Mouse (Mus musculus) adrenal gland, postnatal 10 days (tissue): ENCODE results near the gene Gm10961. TPM values are rescaled to one million over a fixed set of nuclear protein-coding genes. Genes with fewer than 3 reads are reported as not detected.

Experiments used
- DNase-seq: peaks from one replicate; pipeline ENCODE4 v3.0.0; 2021; ENCODE audit warnings: mixed read lengths
- long read RNA-seq, 2 experiments: library from polyadenylated mRNA; stranded (forward); transcript quantifications; one replicate each; pipeline ENCODE4 v2.0.0; 2021
- total RNA-seq, 2 experiments: library from RNA; stranded (reverse); gene quantifications; 2 replicates each; pipeline ENCODE4 v1.2.3; 2021

The Gm10961 gene
- not detected for total RNA-seq
- long read RNA-seq, experiment 1, result 0 reads
- long read RNA-seq, experiment 2, result 0 reads

- peak; percentile 67 for DNase-seq
Measured at GRCm38 (mm10) chr3:107630682-107631522, at the start of gene Gm10961. Gene Gm10961 (plus strand): TSS chr3:107631322.

GRCm38 (mm10) chr3:107582130-107582874 lies 48.8 kb upstream of the Gm10961 start:
- DNase-seq, result no peak

- DNase-seq, result peak; percentile 31
Measured at GRCm38 (mm10) chr3:107582875-107583767, 48.0 kb upstream of the Gm10961 start.

GRCm38 (mm10) chr3:107583893-107584292 lies 47.2 kb upstream of the Gm10961 start:
- DNase-seq, result no peak

GRCm38 (mm10) chr3:107586504-107586903 lies 44.6 kb upstream of the Gm10961 start:
- DNase-seq, result no peak

- DNase-seq, result no peak
Measured at GRCm38 (mm10) chr3:107591612-107592011, 39.5 kb upstream of the Gm10961 start.

GRCm38 (mm10) chr3:107593632-107594031 lies 37.5 kb upstream of the Gm10961 start:
- no peak for DNase-seq

GRCm38 (mm10) chr3:107594662-107595263 lies 36.4 kb upstream of the Gm10961 start, which contains the start of gene Alx3:
Gene Alx3 (plus strand): TSS chr3:107595031.
- DNase-seq, result no peak

- DNase-seq, result no peak
Measured at GRCm38 (mm10) chr3:107595264-107595937, 35.7 kb upstream of the Gm10961 start.

- DNase-seq, result no peak
Measured at GRCm38 (mm10) chr3:107595938-107596461, 35.1 kb upstream of the Gm10961 start.

- DNase-seq, result peak; percentile 21
Measured at GRCm38 (mm10) chr3:107596559-107596958, 34.6 kb upstream of the Gm10961 start.

- no peak for DNase-seq
Measured at GRCm38 (mm10) chr3:107597134-107597533, 34.0 kb upstream of the Gm10961 start.

GRCm38 (mm10) chr3:107597586-107598389 lies 33.3 kb upstream of the Gm10961 start:
- DNase-seq, result no peak

GRCm38 (mm10) chr3:107600127-107600526 lies 31.0 kb upstream of the Gm10961 start:
- no peak for DNase-seq

GRCm38 (mm10) chr3:107605304-107605703 lies 25.8 kb upstream of the Gm10961 start:
- peak; percentile 80 for DNase-seq

GRCm38 (mm10) chr3:107607221-107607620 lies 23.9 kb upstream of the Gm10961 start:
- no peak for DNase-seq

GRCm38 (mm10) chr3:107608808-107609207 lies 22.3 kb upstream of the Gm10961 start:
- no peak for DNase-seq

- DNase-seq, result no peak
Measured at GRCm38 (mm10) chr3:107609376-107609775, 21.7 kb upstream of the Gm10961 start.

GRCm38 (mm10) chr3:107611394-107611793 lies 19.7 kb upstream of the Gm10961 start:
- DNase-seq, result no peak
